Mouse (Mus musculus): ENCODE measurements around the gene Mecom. TPM values are rescaled to one million over a fixed set of nuclear protein-coding genes. Genes with fewer than 3 reads are reported as not detected.

Gene Mecom
- polyA plus RNA-seq, 1 experiment from 2014 or later, result 22.4 TPM

GRCm38 (mm10) chr3:30512459-30513030 is 35.3 kb downstream of the Mecom start:
- H3K9ac ChIP-seq (replicated peaks; ENCODE audit: low read depth), result no peak overlapping the region
- H3K4me1 ChIP-seq (ENCODE audit: insufficient read depth, low read depth, low read length), result no peaks in the 10 kb centered on the region
- no peaks in the 10 kb centered on the region for H3K36me3 ChIP-seq (ENCODE audit: insufficient read depth, low read length)
- no peak for TF ChIP-seq CTCF (IDR thresholded peaks at IDR 0.05)
- TF ChIP-seq EP300 (IDR thresholded peaks at IDR 0.05), result no peak
- no peak for DNase-seq (ENCODE audit: low spot score)
- H3K9me3 ChIP-seq (ENCODE audit: low read length), result no peaks in the 10 kb centered on the region
- no peak for ATAC-seq
- 28% methylated on average over 12 of the region's 12 CpGs for WGBS
- H3K4me3 ChIP-seq (ENCODE audit: low read depth, low read length), result 0 out of 2 replicates have a peak overlapping the region, but pooled peaks have one; percentile 46
- peak overlapping the region; percentile 82 for H3K4me2 ChIP-seq (replicated peaks; ENCODE audit: low read depth, low read length)
- 0 out of 2 replicates have a peak, but pooled peaks cover 8% of the 10 kb centered on the region for H3K27me3 ChIP-seq (replicated peaks; ENCODE audit: insufficient read depth, low read length)
- peak overlapping the region; percentile 64 for H3K27ac ChIP-seq (ENCODE audit: low read length)

GRCm38 (mm10) chr3:30511796-30512195 is 36.0 kb downstream of the Mecom start:
- no peak overlapping the region for H3K9ac ChIP-seq (replicated peaks; ENCODE audit: low read depth)
- 0 out of 2 replicates have a peak, but pooled peaks cover 8% of the 10 kb centered on the region for H3K27me3 ChIP-seq (replicated peaks; ENCODE audit: insufficient read depth, low read length)
- peak overlapping the region; percentile 2; the same call in 1 of the 2 replicates for H3K4me3 ChIP-seq (ENCODE audit: low read depth, low read length)
- DNase-seq (ENCODE audit: low spot score), result peak; percentile 32
- no peaks in the 10 kb centered on the region for H3K4me1 ChIP-seq (ENCODE audit: insufficient read depth, low read depth, low read length)
- no peaks in the 10 kb centered on the region for H3K36me3 ChIP-seq (ENCODE audit: insufficient read depth, low read length)
- peak overlapping the region; percentile 95 for H3K27ac ChIP-seq (ENCODE audit: low read length)
- peak overlapping the region; percentile 82 for H3K4me2 ChIP-seq (replicated peaks; ENCODE audit: low read depth, low read length)
- 36% methylated on average over 7 of the region's 7 CpGs for WGBS
- H3K9me3 ChIP-seq (ENCODE audit: low read length), result no peaks in the 10 kb centered on the region
- ATAC-seq, result no peak
- TF ChIP-seq CTCF (IDR thresholded peaks at IDR 0.05) (no peak), EP300 (IDR thresholded peaks at IDR 0.05) (no peak)

GRCm38 (mm10) chr3:30511062-30511640 is 36.7 kb downstream of the Mecom start:
- peak overlapping the region; percentile 95 for H3K27ac ChIP-seq (ENCODE audit: low read length)
- H3K4me2 ChIP-seq (replicated peaks; ENCODE audit: low read depth, low read length), result peak overlapping the region; percentile 82
- no peaks in the 10 kb centered on the region for H3K36me3 ChIP-seq (ENCODE audit: insufficient read depth, low read length)
- H3K9me3 ChIP-seq (ENCODE audit: low read length), result no peaks in the 10 kb centered on the region
- WGBS, result 41% methylated on average over 4 of the region's 4 CpGs
- ATAC-seq, result no peak
- DNase-seq (ENCODE audit: low spot score), result no peak
- H3K9ac ChIP-seq (replicated peaks; ENCODE audit: low read depth), result no peak overlapping the region
- 0 out of 2 replicates have a peak overlapping the region, but pooled peaks have one; percentile 2 for H3K4me3 ChIP-seq (ENCODE audit: low read depth, low read length)
- TF ChIP-seq EP300 (IDR thresholded peaks at IDR 0.05) (no peak), CTCF (IDR thresholded peaks at IDR 0.05) (no peak)
- H3K4me1 ChIP-seq (ENCODE audit: insufficient read depth, low read depth, low read length), result no peaks in the 10 kb centered on the region
- H3K27me3 ChIP-seq (replicated peaks; ENCODE audit: insufficient read depth, low read length), result 0 out of 2 replicates have a peak, but pooled peaks cover 8% of the 10 kb centered on the region

GRCm38 (mm10) chr3:30510646-30511045 is 37.2 kb downstream of the Mecom start:
- H3K27me3 ChIP-seq (replicated peaks; ENCODE audit: insufficient read depth, low read length), result 0 out of 2 replicates have a peak, but pooled peaks cover 11% of the 10 kb centered on the region
- DNase-seq (ENCODE audit: low spot score) (no peak), ATAC-seq (no peak)
- peak overlapping the region; percentile 93 for H3K4me2 ChIP-seq (replicated peaks; ENCODE audit: low read depth, low read length)
- H3K9ac ChIP-seq (replicated peaks; ENCODE audit: low read depth), result no peak overlapping the region
- 36% methylated on average over 8 of the region's 8 CpGs for WGBS
- TF ChIP-seq EP300 (IDR thresholded peaks at IDR 0.05) (0 out of 2 replicates have a peak, but pooled peaks have one; percentile 3), CTCF (IDR thresholded peaks at IDR 0.05) (no peak)
- no peaks in the 10 kb centered on the region for H3K36me3 ChIP-seq (ENCODE audit: insufficient read depth, low read length)
- H3K27ac ChIP-seq (ENCODE audit: low read length), result peak overlapping the region; percentile 95
- H3K4me3 ChIP-seq (ENCODE audit: low read depth, low read length), result no peak overlapping the region
- no peaks in the 10 kb centered on the region for H3K4me1 ChIP-seq (ENCODE audit: insufficient read depth, low read depth, low read length)
- H3K9me3 ChIP-seq (ENCODE audit: low read length), result no peaks in the 10 kb centered on the region

- H3K36me3 ChIP-seq (ENCODE audit: insufficient read depth, low read length), result no peaks in the 10 kb centered on the region
- H3K27ac ChIP-seq (ENCODE audit: low read length), result peak overlapping the region; percentile 95
- H3K27me3 ChIP-seq (replicated peaks; ENCODE audit: insufficient read depth, low read length), result 0 out of 2 replicates have a peak, but pooled peaks cover 11% of the 10 kb centered on the region
- no peak overlapping the region for H3K9ac ChIP-seq (replicated peaks; ENCODE audit: low read depth)
- peak overlapping the region; percentile 93 for H3K4me2 ChIP-seq (replicated peaks; ENCODE audit: low read depth, low read length)
- TF ChIP-seq EP300 (IDR thresholded peaks at IDR 0.05), result no peak; the same call in 1 of the 2 replicates
- TF ChIP-seq CTCF (IDR thresholded peaks at IDR 0.05), result no peak
- no peaks in the 10 kb centered on the region for H3K9me3 ChIP-seq (ENCODE audit: low read length)
- DNase-seq (ENCODE audit: low spot score) (peak; percentile 52), ATAC-seq (no peak)
- peak overlapping the region; percentile 73 for H3K4me3 ChIP-seq (ENCODE audit: low read depth, low read length)
- H3K4me1 ChIP-seq (ENCODE audit: insufficient read depth, low read depth, low read length), result no peaks in the 10 kb centered on the region
- WGBS, result 5% methylated on average over 16 of the region's 16 CpGs
Measured at GRCm38 (mm10) chr3:30510105-30510504, 37.7 kb downstream of the Mecom start.
